Mouse (Mus musculus) cerebellum, adult 2 months (tissue): ENCODE results near the gene Smad3.

Source experiments
- CTCF ChIP-seq: fragments of 200-500 bp; IDR thresholded peaks from 2 replicates; pipeline ENCODE4 v1.5.1; 2011; ENCODE audit warnings: low read depth, mild to moderate bottlenecking, control low read depth, low read length, moderate library complexity, borderline replicate concordance; ENCODE audit not compliant: insufficient read depth
- POLR2A ChIP-seq: fragments of 200-500 bp; IDR thresholded peaks from 2 replicates; pipeline ENCODE4 v1.6.1; 2011; ENCODE audit warnings: low read length, control low read depth, borderline replicate concordance; ENCODE audit not compliant: insufficient read depth

DNA sequence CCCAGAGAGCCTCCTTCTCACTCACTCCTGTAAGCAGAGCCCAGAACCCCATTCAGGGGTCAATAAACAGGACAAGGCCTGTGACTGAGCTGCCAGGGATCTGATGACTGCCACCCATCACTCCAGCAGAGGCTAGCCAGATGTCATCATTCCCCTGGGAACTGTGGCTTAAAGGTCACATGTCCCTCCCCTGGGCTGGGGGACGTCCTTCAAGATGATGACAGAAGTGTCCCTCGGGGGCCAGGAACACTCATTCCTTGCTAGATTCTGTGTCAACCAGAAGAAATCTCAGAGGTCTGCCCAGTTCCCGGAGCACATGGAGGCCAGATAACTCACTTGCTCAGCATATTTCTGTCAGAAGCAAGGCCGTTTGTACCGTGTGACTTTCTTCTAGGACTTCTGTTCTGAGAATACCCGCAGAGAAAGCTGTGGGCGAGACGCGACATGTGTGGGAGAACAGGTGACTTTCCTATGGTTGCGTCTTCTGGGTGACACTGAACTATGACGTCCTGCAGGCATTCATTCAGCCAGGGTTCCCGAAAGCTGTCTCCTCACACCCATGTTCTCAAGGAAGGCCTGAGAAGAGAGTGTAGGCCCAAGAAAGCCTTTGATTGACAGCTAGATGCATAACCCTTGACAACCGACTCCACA lies 46.1 kb downstream of the Smad3 start:
- no peak for TF ChIP-seq CTCF
- TF ChIP-seq POLR2A: no peak
